Mouse (Mus musculus): ENCODE results near the gene Pfas. TPM values are rescaled to one million over a fixed set of nuclear protein-coding genes. Genes with fewer than 3 reads are reported as not detected.
"Not testable (repeated sequence)": the region's sequence is repeated elsewhere in the genome, so short reads cannot be mapped to it uniquely, and the experiment has no call there.

Pfas gene
- polyA plus RNA-seq, 1 experiment from 2014 or later, result 25.0 TPM

- Histone ChIP-seq H3K9ac (no peak overlapping the region), H3K4me3 (no peak overlapping the region), H3K4me2 (no peak overlapping the region), H3K27me3 (no peaks in the 10 kb centered on the region), H3K36me3 (no peaks in the 10 kb centered on the region), H3K4me1 (peaks cover 12% of the 10 kb centered on the region), H3K9me3 (no peaks in the 10 kb centered on the region), H3K27ac (no peak overlapping the region)
- no peak for ATAC-seq (ENCODE audit: insufficient number of reproducible peaks, low FRiP score, low TSS enrichment, low read depth)
- whole genome bisulfite sequencing, result 41% methylated on average over 1 of the region's 1 CpGs
These were observed 41.7 kb downstream of the Pfas start for GRCm38 (mm10) chr11:68966554-68966953.

GRCm38 (mm10) chr11:68965845-68966244 lies 42.4 kb downstream of the Pfas start:
- Histone ChIP-seq H3K27ac (no peak overlapping the region), H3K4me2 (no peak overlapping the region), H3K9me3 (no peaks in the 10 kb centered on the region), H3K36me3 (no peaks in the 10 kb centered on the region), H3K4me1 (peaks cover 12% of the 10 kb centered on the region), H3K9ac (no peak overlapping the region), H3K27me3 (no peaks in the 10 kb centered on the region), H3K4me3 (no peak overlapping the region)
- no peak for ATAC-seq (ENCODE audit: insufficient number of reproducible peaks, low FRiP score, low TSS enrichment, low read depth)
- WGBS, result 37% methylated on average over 3 of the region's 3 CpGs

GRCm38 (mm10) chr11:68965050-68965449 lies 43.2 kb downstream of the Pfas start:
- H3K4me2 ChIP-seq, result no peak overlapping the region
- no peaks in the 10 kb centered on the region for H3K27me3 ChIP-seq
- no peak overlapping the region for H3K4me3 ChIP-seq
- H3K27ac ChIP-seq, result no peak overlapping the region
- H3K9me3 ChIP-seq, result no peaks in the 10 kb centered on the region
- H3K36me3 ChIP-seq, result no peaks in the 10 kb centered on the region
- no peak for ATAC-seq (ENCODE audit: insufficient number of reproducible peaks, low FRiP score, low TSS enrichment, low read depth)
- no peak overlapping the region for H3K9ac ChIP-seq
- peaks cover 12% of the 10 kb centered on the region for H3K4me1 ChIP-seq

GRCm38 (mm10) chr11:68963405-68963804 lies 44.9 kb downstream of the Pfas start:
- Histone ChIP-seq H3K27ac (no peak overlapping the region), H3K27me3 (no peaks in the 10 kb centered on the region), H3K4me1 (peaks cover 8% of the 10 kb centered on the region), H3K36me3 (no peaks in the 10 kb centered on the region), H3K9me3 (no peaks in the 10 kb centered on the region), H3K9ac (no peak overlapping the region), H3K4me2 (no peak overlapping the region), H3K4me3 (no peak overlapping the region)
- ATAC-seq (ENCODE audit: insufficient number of reproducible peaks, low FRiP score, low TSS enrichment, low read depth), result no peak
- WGBS, result 70% methylated on average over 2 of the region's 2 CpGs

GRCm38 (mm10) chr11:68962159-68962558 lies 46.1 kb downstream of the Pfas start:
- not testable (repeated sequence) for H3K27me3 ChIP-seq; H3K4me1 ChIP-seq; H3K9me3 ChIP-seq; ATAC-seq (ENCODE audit: insufficient number of reproducible peaks, low FRiP score, low TSS enrichment, low read depth); H3K9ac ChIP-seq; H3K4me2 ChIP-seq; H3K36me3 ChIP-seq; H3K4me3 ChIP-seq; H3K27ac ChIP-seq
- 16% methylated on average over 11 of the region's 11 CpGs for WGBS

GRCm38 (mm10) chr11:68961596-68961995 lies 46.7 kb downstream of the Pfas start:
- Histone ChIP-seq H3K9me3 (no peaks in the 10 kb centered on the region), H3K4me2 (no peak overlapping the region), H3K36me3 (no peaks in the 10 kb centered on the region), H3K27ac (no peak overlapping the region), H3K4me1 (no peaks in the 10 kb centered on the region), H3K27me3 (0 out of 2 replicates have a peak, but pooled peaks cover 5% of the 10 kb centered on the region), H3K9ac (no peak overlapping the region), H3K4me3 (no peak overlapping the region)
- WGBS, result 74% methylated on average over 3 of the region's 3 CpGs
- no peak for ATAC-seq (ENCODE audit: insufficient number of reproducible peaks, low FRiP score, low TSS enrichment, low read depth)

- no peaks in the 10 kb centered on the region for H3K9me3 ChIP-seq
- ATAC-seq (ENCODE audit: insufficient number of reproducible peaks, low FRiP score, low TSS enrichment, low read depth), result no peak
- no peak overlapping the region for H3K9ac ChIP-seq
- peaks cover 9% of the 10 kb centered on the region for H3K4me1 ChIP-seq
- H3K27ac ChIP-seq, result no peak overlapping the region
- no peaks in the 10 kb centered on the region for H3K36me3 ChIP-seq
- 46% methylated on average over 1 of the region's 1 CpGs for WGBS
- peaks cover 31% of the 10 kb centered on the region for H3K27me3 ChIP-seq
- H3K4me3 ChIP-seq, result no peak overlapping the region
- no peak overlapping the region for H3K4me2 ChIP-seq
These were observed 50.3 kb downstream of the Pfas start for GRCm38 (mm10) chr11:68957971-68958370.

- Histone ChIP-seq H3K4me2 (no peak within 1 kb of the TSS), H3K4me1 (peaks cover 9% of the 10 kb centered on the region), H3K9me3 (no peaks in the 10 kb centered on the region), H3K27ac (0 out of 2 replicates have a peak within 1 kb of the TSS, but pooled peaks have one; percentile 17), H3K9ac (no peak within 1 kb of the TSS), H3K27me3 (peaks cover 32% of the 10 kb centered on the region), H3K4me3 (peak within 1 kb of the TSS; percentile 19), H3K36me3 (no peaks in the 10 kb centered on the region)
- 51% methylated on average over 8 of the region's 8 CpGs for WGBS
- no peak for ATAC-seq (ENCODE audit: insufficient number of reproducible peaks, low FRiP score, low TSS enrichment, low read depth)
These were observed 51.0 kb downstream of the Pfas start, which contains the start of gene Arhgef15 for GRCm38 (mm10) chr11:68957308-68957707. TSS of gene Arhgef15 (minus strand) at chr11:68957480.

- 0 out of 2 replicates have a peak overlapping the region, but pooled peaks have one; percentile 17 for H3K27ac ChIP-seq
- H3K9ac ChIP-seq, result no peak overlapping the region
These were observed 51.6 kb downstream of the Pfas start for GRCm38 (mm10) chr11:68956697-68957096.

GRCm38 (mm10) chr11:68956107-68956506 lies 52.2 kb downstream of the Pfas start:
- 30% methylated on average over 3 of the region's 3 CpGs for WGBS

More at GRCm38 (mm10) chr11:68956697-68957096, 51.6 kb downstream of the Pfas start:
- no peak overlapping the region for H3K4me2 ChIP-seq
- peak overlapping the region; percentile 19 for H3K4me3 ChIP-seq
- ATAC-seq (ENCODE audit: insufficient number of reproducible peaks, low FRiP score, low TSS enrichment, low read depth), result no peak
- peaks cover 9% of the 10 kb centered on the region for H3K4me1 ChIP-seq
- no peaks in the 10 kb centered on the region for H3K9me3 ChIP-seq
- H3K27me3 ChIP-seq, result peaks cover 36% of the 10 kb centered on the region
- WGBS, result 29% methylated on average over 13 of the region's 13 CpGs
- H3K36me3 ChIP-seq, result no peaks in the 10 kb centered on the region

GRCm38 (mm10) chr11:68955473-68955872 lies 52.8 kb downstream of the Pfas start:
- no peak overlapping the region for H3K27ac ChIP-seq
- no peaks in the 10 kb centered on the region for H3K36me3 ChIP-seq
- WGBS, result 74% methylated on average over 5 of the region's 5 CpGs
- H3K9ac ChIP-seq, result no peak overlapping the region
- peaks cover 9% of the 10 kb centered on the region for H3K4me1 ChIP-seq
- ATAC-seq (ENCODE audit: insufficient number of reproducible peaks, low FRiP score, low TSS enrichment, low read depth), result no peak
- H3K27me3 ChIP-seq, result peaks cover 39% of the 10 kb centered on the region
- H3K9me3 ChIP-seq, result no peaks in the 10 kb centered on the region
- peak overlapping the region; percentile 53; the same call in 1 of the 2 replicates for H3K4me2 ChIP-seq
- no peak overlapping the region for H3K4me3 ChIP-seq

More at GRCm38 (mm10) chr11:68956107-68956506, 52.2 kb downstream of the Pfas start:
- Histone ChIP-seq H3K4me1 (peaks cover 9% of the 10 kb centered on the region), H3K9ac (no peak overlapping the region), H3K4me3 (peak overlapping the region; percentile 19; the same call in 1 of the 2 replicates), H3K27me3 (peaks cover 39% of the 10 kb centered on the region), H3K9me3 (no peaks in the 10 kb centered on the region), H3K27ac (0 out of 2 replicates have a peak overlapping the region, but pooled peaks have one; percentile 17), H3K36me3 (no peaks in the 10 kb centered on the region), H3K4me2 (no peak overlapping the region)
- no peak for ATAC-seq (ENCODE audit: insufficient number of reproducible peaks, low FRiP score, low TSS enrichment, low read depth)

- H3K4me2 ChIP-seq, result peak overlapping the region; percentile 53
- peak overlapping the region; percentile 28; the same call in 1 of the 2 replicates for H3K9ac ChIP-seq
- peaks cover 39% of the 10 kb centered on the region for H3K27me3 ChIP-seq
- H3K27ac ChIP-seq, result no peak overlapping the region
- peak overlapping the region; percentile 33 for H3K4me3 ChIP-seq
- peaks cover 9% of the 10 kb centered on the region for H3K4me1 ChIP-seq
- no peaks in the 10 kb centered on the region for H3K36me3 ChIP-seq
- ATAC-seq (ENCODE audit: insufficient number of reproducible peaks, low FRiP score, low TSS enrichment, low read depth), result no peak
- no peaks in the 10 kb centered on the region for H3K9me3 ChIP-seq
- 4% methylated on average over 17 of the region's 17 CpGs for WGBS
These were observed 53.9 kb downstream of the Pfas start for GRCm38 (mm10) chr11:68954408-68954807.

GRCm38 (mm10) chr11:68953903-68954302 lies 54.4 kb downstream of the Pfas start:
- WGBS, result 20% methylated on average over 13 of the region's 13 CpGs
- peak overlapping the region; percentile 53 for H3K4me2 ChIP-seq
- H3K27me3 ChIP-seq, result peaks cover 39% of the 10 kb centered on the region
- no peak overlapping the region for H3K9ac ChIP-seq
- peak overlapping the region; percentile 33 for H3K4me3 ChIP-seq
- no peaks in the 10 kb centered on the region for H3K9me3 ChIP-seq
- peaks cover 9% of the 10 kb centered on the region for H3K4me1 ChIP-seq
- no peak for ATAC-seq (ENCODE audit: insufficient number of reproducible peaks, low FRiP score, low TSS enrichment, low read depth)
- H3K36me3 ChIP-seq, result no peaks in the 10 kb centered on the region
- no peak overlapping the region for H3K27ac ChIP-seq

Data from limb, embryonic 15.5 days (tissue).